Mouse (Mus musculus) olfactory bulb, adult 2 months (tissue): ENCODE measurements around the gene Gm20422.

Experiments used
- CTCF ChIP-seq: fragments of 200-500 bp; IDR thresholded peaks from 2 replicates; pipeline ENCODE4 v1.5.1; 2012; ENCODE audit warnings: low read depth, mild to moderate bottlenecking, low read length, moderate library complexity; ENCODE audit not compliant: insufficient read depth
- POLR2A ChIP-seq: fragments of 200-500 bp; IDR thresholded peaks from 2 replicates; pipeline ENCODE4 v1.6.1; 2012; ENCODE audit warnings: mild to moderate bottlenecking, low read depth, low read length, moderate library complexity; ENCODE audit not compliant: insufficient read depth

DNA sequence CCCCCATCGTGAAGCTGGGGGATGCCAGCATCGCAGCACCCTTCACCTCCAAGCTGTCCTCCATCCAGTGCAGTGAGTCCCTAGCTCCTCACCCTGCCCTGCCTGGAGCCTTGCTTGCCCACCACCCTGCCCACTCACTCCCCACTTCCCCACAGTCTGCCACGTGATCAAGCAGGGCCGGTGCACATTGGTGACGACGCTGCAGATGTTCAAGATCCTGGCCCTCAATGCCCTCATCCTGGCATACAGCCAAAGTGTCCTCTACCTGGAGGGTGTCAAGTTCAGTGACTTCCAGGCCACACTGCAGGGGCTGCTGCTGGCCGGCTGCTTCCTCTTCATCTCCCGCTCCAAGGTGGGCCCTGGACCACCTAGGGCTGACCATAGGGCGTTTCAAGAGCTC lies 30.8 kb upstream of the Gm20422 start:
- TF ChIP-seq POLR2A (no peak), CTCF (no peak)
